Comparison of ENCODE assay signal across 10 mouse cellular contexts in the genomic region with DNA sequence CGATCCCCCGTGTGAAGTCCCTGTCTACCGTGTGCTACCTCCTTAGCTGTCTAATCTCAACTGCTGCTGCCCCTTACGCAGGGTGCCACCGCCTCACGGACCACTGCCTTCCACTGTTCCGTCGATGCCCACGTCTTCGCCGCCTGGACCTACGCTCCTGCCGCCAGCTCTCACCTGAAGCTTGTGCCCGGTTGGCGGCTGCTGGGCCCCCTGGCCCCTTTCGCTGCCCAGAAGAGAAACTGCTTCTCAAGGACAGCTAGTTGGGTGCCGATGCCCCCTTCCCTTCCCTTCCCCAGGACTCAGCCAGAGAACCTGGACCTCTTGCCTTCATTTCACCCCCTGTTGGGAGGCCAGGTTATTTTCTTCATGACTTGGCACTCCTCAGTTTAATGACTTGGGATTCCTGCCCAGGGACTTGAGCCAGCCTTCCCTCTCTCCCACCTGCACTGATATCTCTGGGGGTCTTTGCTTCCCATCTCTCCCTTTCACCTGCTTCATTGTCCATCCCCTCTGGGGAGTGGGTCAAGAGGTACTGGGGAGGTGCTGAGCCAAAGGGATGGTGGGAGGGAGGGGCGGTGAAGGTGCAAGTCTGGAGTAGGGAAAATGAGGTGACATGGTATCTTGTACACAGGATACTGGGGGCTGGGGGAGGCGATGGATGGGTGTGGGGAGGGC. TPM values are rescaled to one million over a fixed set of nuclear protein-coding genes. Genes with fewer than 3 reads are reported as not detected.
DNase-seq lines count a peak whose midpoint lies in the region; ATAC-seq and TF ChIP-seq lines count a peak whose summit lies in the region.
"Had no signal": no experiment of that assay in that cellular context is flagged by ENCODE, and none has a peak within 500 bp of the region (broad histone marks: within the 10 kb centered on the region; RNA-seq: fewer than 3 reads in every experiment).

No protein-coding gene starts in this region.

- H3K4me1 ChIP-seq in forebrain, embryonic 10.5 days: peaks cover 41% of the 10 kb centered on the region
- peaks cover 21% of the 10 kb centered on the region; the same call in 1 of the 2 replicates for H3K4me1 ChIP-seq in forebrain, embryonic 14.5 days (ENCODE audit: control insufficient read depth, insufficient read depth, low read length)
- peaks cover 10% of the 10 kb centered on the region for H3K4me1 ChIP-seq in lung, postnatal 0 days (ENCODE audit: insufficient read depth, low read depth, low read length)
- H3K4me1 ChIP-seq in embryonic facial prominence, embryonic 13.5 days: peaks cover 27% of the 10 kb centered on the region
- peaks cover 35 to 51% of the 10 kb centered on the region in 2 experiments for H3K4me1 ChIP-seq in liver, embryonic 14.5 days (replicated peaks; ENCODE audit: control insufficient read depth in 2 of 2, insufficient read depth in 2 of 2, low read length in 1 of 2)

- no peaks in the 10 kb centered on the region for H3K9me3 ChIP-seq in forebrain, embryonic 10.5 days
- H3K9me3 ChIP-seq in forebrain, embryonic 14.5 days (replicated peaks; ENCODE audit: control insufficient read depth, low read length): no peaks in the 10 kb centered on the region
- H3K9me3 ChIP-seq in lung, postnatal 0 days (ENCODE audit: low read length): no peaks in the 10 kb centered on the region
- H3K9me3 ChIP-seq in embryonic facial prominence, embryonic 13.5 days: no peaks in the 10 kb centered on the region
- H3K9me3 ChIP-seq in liver, embryonic 14.5 days (ENCODE audit: control insufficient read depth, low read length): no peaks in the 10 kb centered on the region

- DNase-seq in forebrain, embryonic 10.5 days (ENCODE audit: extremely low spot score, low spot score): no peak
- no peak for DNase-seq in forebrain, embryonic 14.5 days (ENCODE audit: low spot score)
- peak; percentile 14 for DNase-seq in lung, postnatal 0 days (ENCODE audit: low spot score)
- no peak for DNase-seq in lung, postnatal 25 days (ENCODE audit: low spot score)
- DNase-seq in liver, embryonic 14.5 days (ENCODE audit: low read depth in 3 of 3, low spot score in 3 of 3): no peak
- DNase-seq in thymus, postnatal 36 days: no peak
- DNase-seq: gastrocnemius, postnatal 10 days; right cerebral cortex, adult 18-20 months had no signal

- no peak for TF ChIP-seq CTCF in lung, postnatal 0 days (IDR thresholded peaks at IDR 0.05)
- no peak for TF ChIP-seq CTCF in liver, embryonic 14.5 days (IDR thresholded peaks at IDR 0.05; ENCODE audit: low read depth)

- no peak overlapping the region for H3K4me2 ChIP-seq in forebrain, embryonic 14.5 days (ENCODE audit: low read length)
- no peak overlapping the region for H3K4me2 ChIP-seq in lung, postnatal 0 days (replicated peaks; ENCODE audit: low read depth, low read length)
- no peak overlapping the region for H3K4me2 ChIP-seq in embryonic facial prominence, embryonic 13.5 days
- H3K4me2 ChIP-seq in liver, embryonic 14.5 days (ENCODE audit: low read depth): peak overlapping the region; percentile 94

- H3K9ac ChIP-seq in forebrain, embryonic 14.5 days (ENCODE audit: low read length): no peak overlapping the region
- no peak overlapping the region for H3K9ac ChIP-seq in lung, postnatal 0 days (replicated peaks; ENCODE audit: low read depth)
- H3K9ac ChIP-seq in embryonic facial prominence, embryonic 13.5 days: no peak overlapping the region
- H3K9ac ChIP-seq in liver, embryonic 14.5 days (replicated peaks): peak overlapping the region; percentile 90

- H3K36me3 ChIP-seq in forebrain, embryonic 10.5 days (replicated peaks): peaks cover 59% of the 10 kb centered on the region
- peaks cover 55% of the 10 kb centered on the region for H3K36me3 ChIP-seq in forebrain, embryonic 14.5 days (ENCODE audit: control insufficient read depth, insufficient read depth, low read length)
- H3K36me3 ChIP-seq in lung, postnatal 0 days (ENCODE audit: insufficient read depth, low read length): no peaks in the 10 kb centered on the region
- peaks cover 55% of the 10 kb centered on the region for H3K36me3 ChIP-seq in embryonic facial prominence, embryonic 13.5 days
- H3K36me3 ChIP-seq in liver, embryonic 14.5 days (replicated peaks; ENCODE audit: control insufficient read depth, insufficient read depth, low read depth): no peaks in the 10 kb centered on the region

- H3K27ac ChIP-seq in forebrain, embryonic 10.5 days: peak overlapping the region; percentile 90
- no peak overlapping the region for H3K27ac ChIP-seq in forebrain, embryonic 14.5 days (ENCODE audit: low read depth, low read length)
- H3K27ac ChIP-seq in lung, postnatal 0 days (ENCODE audit: low read length): no peak overlapping the region
- H3K27ac ChIP-seq in embryonic facial prominence, embryonic 13.5 days: 0 out of 2 replicates have a peak overlapping the region, but pooled peaks have one; percentile 94
- peak overlapping the region; percentile 93 for H3K27ac ChIP-seq in liver, embryonic 14.5 days

- H3K27me3 ChIP-seq in forebrain, embryonic 10.5 days (ENCODE audit: poor library complexity, severe bottlenecking): no peaks in the 10 kb centered on the region
- no peaks in the 10 kb centered on the region for H3K27me3 ChIP-seq in forebrain, embryonic 14.5 days (replicated peaks; ENCODE audit: control insufficient read depth, insufficient read depth, low read length)
- no peaks in the 10 kb centered on the region for H3K27me3 ChIP-seq in lung, postnatal 0 days (replicated peaks; ENCODE audit: insufficient read depth, low read length)
- H3K27me3 ChIP-seq in embryonic facial prominence, embryonic 13.5 days: no peaks in the 10 kb centered on the region
- no peaks in the 10 kb centered on the region for H3K27me3 ChIP-seq in liver, embryonic 14.5 days (ENCODE audit: control insufficient read depth, insufficient read depth, low read length)

- ATAC-seq in forebrain, embryonic 14.5 days: no peak
- no peak for ATAC-seq in lung, postnatal 0 days
- no peak for ATAC-seq in embryonic facial prominence, embryonic 13.5 days (ENCODE audit: insufficient number of reproducible peaks, insufficient read depth, low FRiP score, low TSS enrichment, low read depth)
- ATAC-seq in liver, embryonic 14.5 days (ENCODE audit: insufficient read depth): peak; percentile 50
- no peak for ATAC-seq in CD4-positive, CD25-positive, alpha-beta regulatory T cell, adult 4 months

- peak overlapping the region; percentile 65 for H3K4me3 ChIP-seq in forebrain, embryonic 10.5 days
- no peak overlapping the region for H3K4me3 ChIP-seq in forebrain, embryonic 14.5 days (ENCODE audit: low read depth, low read length)
- H3K4me3 ChIP-seq in lung, postnatal 0 days (ENCODE audit: low read depth, low read length): no peak overlapping the region
- H3K4me3 ChIP-seq in embryonic facial prominence, embryonic 13.5 days: no peak overlapping the region
- H3K4me3 ChIP-seq in liver, embryonic 14.5 days (ENCODE audit: insufficient read depth in 1 of 2, low read depth in 2 of 2, low read length in 2 of 2): peak overlapping the region; percentile 58 to 72

- TF ChIP-seq EP300 in lung, postnatal 0 days (IDR thresholded peaks at IDR 0.05): no peak
- TF ChIP-seq EP300 in liver, embryonic 14.5 days (IDR thresholded peaks at IDR 0.05; ENCODE audit: low read depth): no peak

- 92% methylated on average over 19 of the region's 19 CpGs for WGBS in forebrain, embryonic 10.5 days
- 92% methylated on average over 19 of the region's 19 CpGs for WGBS in forebrain, embryonic 14.5 days
- 91% methylated on average over 19 of the region's 19 CpGs for WGBS in lung, postnatal 0 days
- 92% methylated on average over 19 of the region's 19 CpGs for WGBS in embryonic facial prominence, embryonic 13.5 days
- 54% methylated on average over 19 of the region's 19 CpGs for WGBS in liver, embryonic 14.5 days (ENCODE audit: insufficient replicate concordance)

RNA-seq across cellular contexts. Expression of a gene that starts 1.8 kb away (rescaled TPM):
- 8.4 and 9.8 TPM in 2 replicates for polyA plus RNA-seq in forebrain, embryonic 10.5 days (2016; fragmentation: Nextera tagmentation; extraction: Ambion mirVana)
- polyA plus RNA-seq in forebrain, embryonic 14.5 days (2014; fragmentation: Nextera tagmentation; extraction: Ambion mirVana): 3.3 and 4.2 TPM in 2 replicates
- 38.5 and 42.8 TPM in 2 replicates for polyA plus RNA-seq in lung, postnatal 0 days (2015; fragmentation: Nextera tagmentation; extraction: Ambion mirVana)
- 16.4 and 19.0 TPM in 2 replicates for polyA plus RNA-seq in embryonic facial prominence, embryonic 13.5 days (2015; fragmentation: Nextera tagmentation; extraction: Ambion mirVana)
- 6.9 and 7.2 TPM in 2 replicates for polyA plus RNA-seq in liver, embryonic 14.5 days (2012; rRNA removed)
- polyA plus RNA-seq in liver, embryonic 14.5 days (2014; fragmentation: Nextera tagmentation; extraction: Ambion mirVana): 3.9 and 4.9 TPM in 2 replicates
- polyA plus RNA-seq in CD4-positive, CD25-positive, alpha-beta regulatory T cell, adult 4 months (2017; shearing (Covaris generic)): 10 to 100 TPM; 12.8 to 15.4 TPM

RNA-seq across cellular contexts. Expression of a gene that starts 8.7 kb away (rescaled TPM):
- polyA plus RNA-seq in forebrain, embryonic 10.5 days (2016; fragmentation: Nextera tagmentation; extraction: Ambion mirVana): 16.0 and 17.1 TPM in 2 replicates
- polyA plus RNA-seq in forebrain, embryonic 14.5 days (2014; fragmentation: Nextera tagmentation; extraction: Ambion mirVana): 17.0 and 18.0 TPM in 2 replicates
- polyA plus RNA-seq in lung, postnatal 0 days (2015; fragmentation: Nextera tagmentation; extraction: Ambion mirVana): 10.5 and 11.0 TPM in 2 replicates
- polyA plus RNA-seq in embryonic facial prominence, embryonic 13.5 days (2015; fragmentation: Nextera tagmentation; extraction: Ambion mirVana): 27.0 and 33.2 TPM in 2 replicates
- polyA plus RNA-seq in liver, embryonic 14.5 days (2012; rRNA removed): 5.7 TPM in 2 replicates
- 10.5 and 12.3 TPM in 2 replicates for polyA plus RNA-seq in liver, embryonic 14.5 days (2014; fragmentation: Nextera tagmentation; extraction: Ambion mirVana)
- 1 to 10 TPM; 5.8 to 6.6 TPM for polyA plus RNA-seq in CD4-positive, CD25-positive, alpha-beta regulatory T cell, adult 4 months (2017; shearing (Covaris generic))

RNA-seq across cellular contexts. Expression of a gene that starts 17.6 kb away (rescaled TPM):
- not detected in 2 replicates for polyA plus RNA-seq in forebrain, embryonic 10.5 days (2016; fragmentation: Nextera tagmentation; extraction: Ambion mirVana)
- not detected in 2 replicates for polyA plus RNA-seq in forebrain, embryonic 14.5 days (2014; fragmentation: Nextera tagmentation; extraction: Ambion mirVana)
- polyA plus RNA-seq in lung, postnatal 0 days (2015; fragmentation: Nextera tagmentation; extraction: Ambion mirVana): not detected in 2 replicates
- polyA plus RNA-seq in embryonic facial prominence, embryonic 13.5 days (2015; fragmentation: Nextera tagmentation; extraction: Ambion mirVana): not detected in 2 replicates
- 1.2 TPM in 1 of 2 replicates, not detected in the other for polyA plus RNA-seq in liver, embryonic 14.5 days (2012; rRNA removed)
- not detected in 2 replicates for polyA plus RNA-seq in liver, embryonic 14.5 days (2014; fragmentation: Nextera tagmentation; extraction: Ambion mirVana)
- polyA plus RNA-seq in CD4-positive, CD25-positive, alpha-beta regulatory T cell, adult 4 months (2017; shearing (Covaris generic)): under 1 TPM; 0.65 to 0.99 TPM

RNA-seq across cellular contexts. Expression of a gene that starts 23.5 kb away (rescaled TPM):
- 7.6 and 8.2 TPM in 2 replicates for polyA plus RNA-seq in forebrain, embryonic 10.5 days (2016; fragmentation: Nextera tagmentation; extraction: Ambion mirVana)
- polyA plus RNA-seq in forebrain, embryonic 14.5 days (2014; fragmentation: Nextera tagmentation; extraction: Ambion mirVana): 7.2 and 7.8 TPM in 2 replicates
- 1.6 TPM in 2 replicates for polyA plus RNA-seq in lung, postnatal 0 days (2015; fragmentation: Nextera tagmentation; extraction: Ambion mirVana)
- 7.5 and 8.7 TPM in 2 replicates for polyA plus RNA-seq in embryonic facial prominence, embryonic 13.5 days (2015; fragmentation: Nextera tagmentation; extraction: Ambion mirVana)
- polyA plus RNA-seq in liver, embryonic 14.5 days (2012; rRNA removed): 10.8 and 11.3 TPM in 2 replicates
- polyA plus RNA-seq in liver, embryonic 14.5 days (2014; fragmentation: Nextera tagmentation; extraction: Ambion mirVana): 0.85 and 1.1 TPM in 2 replicates
- under 1 TPM; 0.12 to 0.62 TPM for polyA plus RNA-seq in CD4-positive, CD25-positive, alpha-beta regulatory T cell, adult 4 months (2017; shearing (Covaris generic))

RNA-seq across cellular contexts. Expression of a gene that starts 32.6 kb away (rescaled TPM):
- 5.4 and 5.8 TPM in 2 replicates for polyA plus RNA-seq in forebrain, embryonic 10.5 days (2016; fragmentation: Nextera tagmentation; extraction: Ambion mirVana)
- 6.9 and 9.7 TPM in 2 replicates for polyA plus RNA-seq in forebrain, embryonic 14.5 days (2014; fragmentation: Nextera tagmentation; extraction: Ambion mirVana)
- polyA plus RNA-seq in lung, postnatal 0 days (2015; fragmentation: Nextera tagmentation; extraction: Ambion mirVana): 52.8 and 55.8 TPM in 2 replicates
- polyA plus RNA-seq in embryonic facial prominence, embryonic 13.5 days (2015; fragmentation: Nextera tagmentation; extraction: Ambion mirVana): 15.0 and 15.2 TPM in 2 replicates
- polyA plus RNA-seq in liver, embryonic 14.5 days (2012; rRNA removed): 44.8 and 45.5 TPM in 2 replicates
- 44.8 and 45.5 TPM in 2 replicates for polyA plus RNA-seq in liver, embryonic 14.5 days (2014; fragmentation: Nextera tagmentation; extraction: Ambion mirVana)
- polyA plus RNA-seq in CD4-positive, CD25-positive, alpha-beta regulatory T cell, adult 4 months (2017; shearing (Covaris generic)): 1 to 10 TPM; 3.9 to 6.8 TPM

Comparison
In these comparisons a context has a peak if more than half of its experiments do, and no peak if none do; other contexts are left out.
1. H3K27ac ChIP-seq: peak in forebrain, embryonic 10.5 days (single experiment), embryonic facial prominence, embryonic 13.5 days (single experiment) and liver, embryonic 14.5 days (single experiment); none in forebrain, embryonic 14.5 days (single experiment) and lung, postnatal 0 days (single experiment).
2. H3K4me3 ChIP-seq: peak in forebrain, embryonic 10.5 days (single experiment) and liver, embryonic 14.5 days (2 of 2); none in forebrain, embryonic 14.5 days (single experiment), lung, postnatal 0 days (single experiment) and embryonic facial prominence, embryonic 13.5 days (single experiment).